Mouse (Mus musculus): Measurements from ENCODE around the gene St8sia4. TPM values are rescaled to one million over a fixed set of nuclear protein-coding genes. Genes with fewer than 3 reads are reported as not detected.

Gene St8sia4
- total RNA-seq (2017) = 149 to 177 TPM (median 157 TPM) in 3 replicates

DNA sequence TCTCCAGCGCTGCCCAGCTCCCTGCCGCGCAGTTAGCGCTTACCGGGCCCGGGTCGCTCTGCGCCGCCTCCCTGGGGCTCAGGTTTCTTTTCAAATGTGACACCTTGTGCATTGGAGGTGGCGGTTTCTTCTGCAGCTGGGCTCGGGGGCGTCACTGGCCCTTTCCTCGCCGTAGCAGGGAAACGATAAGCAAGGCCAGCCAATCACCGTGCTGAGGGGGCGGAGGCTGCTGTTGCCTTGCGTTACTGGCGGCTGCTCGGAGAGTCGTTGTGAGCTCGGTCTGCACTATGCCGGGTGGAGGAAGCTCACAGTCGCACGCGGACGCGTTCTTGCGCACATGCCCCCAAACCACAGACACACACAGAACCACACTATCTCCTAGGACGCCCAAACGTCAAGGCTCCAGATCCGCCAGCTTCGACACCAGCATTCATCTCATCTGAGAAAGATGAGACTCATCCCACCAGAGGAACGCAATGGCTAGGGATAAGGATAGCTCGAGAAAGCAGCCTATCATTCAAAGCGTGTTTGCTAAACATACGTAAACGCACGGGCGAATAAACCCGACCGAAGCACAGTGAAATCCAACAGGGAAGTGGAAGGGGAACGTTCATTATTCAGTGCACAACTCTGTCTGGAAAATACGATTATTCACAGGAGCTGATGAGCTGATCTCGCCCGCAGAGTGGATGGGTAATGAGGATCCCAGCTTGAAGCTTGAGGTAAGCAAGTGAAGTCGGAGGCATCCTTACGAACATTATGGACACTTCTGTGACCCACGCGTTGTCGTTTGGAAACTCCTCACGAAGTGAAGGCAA, at the start of gene St8sia4:
Gene St8sia4, minus strand, starts transcription at position 137 of the 818 bp plus-strand sequence.
- ATAC-seq (replicated peaks; ENCODE audit: insufficient number of reproducible peaks, low FRiP score, low TSS enrichment, poor library complexity, severe bottlenecking) = peak; percentile 96

DNA sequence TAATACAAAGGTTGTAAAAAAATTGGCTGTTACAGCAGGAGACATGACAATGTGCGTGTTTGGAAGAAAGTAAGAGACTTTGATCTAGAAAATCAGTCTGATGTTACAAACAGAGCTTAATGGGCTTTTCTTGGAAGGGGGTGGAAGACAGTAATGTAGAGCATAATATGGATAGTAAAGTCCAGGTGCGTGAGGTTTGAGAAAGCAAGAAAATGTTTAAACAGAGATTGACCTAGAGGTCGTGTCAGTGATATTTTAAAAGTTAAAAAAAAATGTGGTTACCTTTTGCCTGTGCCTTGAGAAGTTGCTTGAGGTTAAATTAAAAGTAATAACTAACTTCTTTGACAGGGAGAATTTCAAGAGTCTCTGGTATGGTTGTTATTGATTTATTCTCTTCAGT, 41.8 kb upstream of the St8sia4 start:
- ATAC-seq (replicated peaks; ENCODE audit: insufficient number of reproducible peaks, low FRiP score, low TSS enrichment, poor library complexity, severe bottlenecking) = no peak

DNA sequence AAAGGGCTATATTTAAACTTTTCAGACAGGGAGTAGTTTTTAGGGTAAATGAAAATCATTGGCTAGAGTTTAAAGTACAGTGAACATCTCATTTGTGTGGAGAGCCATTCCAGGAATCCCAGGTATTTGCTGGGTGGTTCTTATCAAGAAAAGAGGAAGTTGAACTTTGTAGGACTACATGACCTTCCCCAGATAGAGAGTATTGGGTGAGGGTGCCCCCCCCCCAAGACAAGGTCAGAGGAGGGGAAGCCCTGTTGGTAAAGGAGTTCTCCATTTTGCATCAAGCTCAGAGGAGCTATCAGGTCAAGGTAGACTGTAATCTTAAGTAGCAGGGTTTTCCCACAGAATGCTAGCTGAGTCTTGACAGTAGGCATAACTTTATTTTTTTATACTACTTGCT, 32.5 kb upstream of the St8sia4 start:
- ATAC-seq (replicated peaks; ENCODE audit: insufficient number of reproducible peaks, low FRiP score, low TSS enrichment, poor library complexity, severe bottlenecking) = no peak

DNA sequence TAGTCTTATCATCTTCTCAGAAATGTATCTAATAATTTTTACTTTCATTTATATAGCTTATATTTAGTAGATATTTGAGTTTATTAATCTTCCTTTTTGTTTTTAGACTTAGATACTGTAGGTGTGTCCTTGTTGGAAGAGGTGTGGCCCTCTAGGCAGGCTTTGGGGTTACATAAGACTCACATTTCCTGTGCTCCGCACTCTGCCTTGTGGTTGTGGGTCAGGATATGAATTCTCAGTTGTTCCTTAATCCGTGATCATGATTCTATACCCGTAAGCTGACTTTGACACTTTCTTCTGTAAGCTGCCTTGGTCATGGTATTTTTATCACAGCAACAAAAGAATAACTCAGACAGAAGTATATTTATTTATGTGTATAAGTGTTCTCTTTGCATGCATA, 6.7 kb upstream of the St8sia4 start:
- ATAC-seq (replicated peaks; ENCODE audit: insufficient number of reproducible peaks, low FRiP score, low TSS enrichment, poor library complexity, severe bottlenecking) = peak; percentile 83

DNA sequence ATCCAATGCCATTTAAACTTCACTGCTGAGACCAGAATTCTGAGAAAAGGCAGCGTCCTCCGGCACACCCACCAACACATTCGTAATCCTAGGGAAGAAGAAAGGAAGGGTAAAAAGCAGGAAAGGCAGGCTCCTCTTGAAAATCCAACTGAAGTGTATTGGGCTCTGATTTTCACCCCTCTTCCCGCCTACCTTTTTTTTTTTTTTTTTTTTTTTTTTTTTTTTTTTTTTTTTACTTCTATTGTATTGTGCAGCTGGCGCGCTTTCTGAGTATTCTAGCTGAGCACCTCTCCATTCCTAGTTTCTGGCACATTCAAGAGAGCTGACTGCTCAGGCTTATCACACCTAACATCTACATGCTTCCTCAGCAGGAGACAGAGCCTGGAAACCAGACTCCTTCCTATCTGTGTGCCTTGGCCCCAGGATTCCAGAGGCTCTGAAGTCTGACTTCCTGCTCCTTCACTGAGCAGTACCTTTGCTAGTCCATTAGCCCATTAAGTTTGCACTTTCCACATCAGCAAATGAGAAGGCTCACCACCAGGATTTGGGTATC, 958 bp upstream of the St8sia4 start:
- no peak for ATAC-seq (replicated peaks; ENCODE audit: insufficient number of reproducible peaks, low FRiP score, low TSS enrichment, poor library complexity, severe bottlenecking)

DNA sequence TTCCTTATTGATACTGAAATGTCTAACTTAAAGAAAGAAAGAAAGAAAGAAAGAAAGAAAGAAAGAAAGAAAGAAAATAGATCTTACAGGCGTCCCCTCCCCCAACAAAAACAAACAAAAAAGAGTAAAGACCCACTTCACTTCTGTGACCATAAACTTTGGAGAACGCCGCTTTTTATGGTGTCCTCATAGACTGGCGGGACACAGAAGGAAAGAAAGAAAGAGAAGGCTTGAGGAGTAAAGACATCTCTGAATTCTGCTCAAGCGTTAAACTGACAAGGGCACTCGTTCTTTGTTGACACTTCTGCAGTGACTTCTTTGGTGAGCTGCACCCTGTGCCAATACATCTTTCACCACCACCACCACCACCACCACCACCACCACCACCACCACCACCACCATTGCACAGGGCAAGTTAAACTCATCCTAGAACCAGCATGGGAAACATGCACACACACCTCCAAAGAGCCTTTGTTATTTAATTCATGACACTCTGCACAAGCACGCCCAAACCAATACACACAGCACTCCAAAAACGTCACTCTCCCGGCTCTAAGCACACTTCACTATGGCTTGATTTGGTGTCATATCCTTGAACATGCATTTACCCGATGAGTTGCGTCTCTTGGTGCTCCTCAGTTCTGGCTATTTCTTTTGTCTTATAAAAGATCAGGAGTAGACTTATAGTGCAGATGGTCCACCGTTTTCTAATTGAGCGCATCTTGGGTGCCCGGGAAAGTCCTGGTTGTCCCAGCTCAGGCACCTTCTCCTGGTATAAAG, 640 bp downstream of the St8sia4 start:
- 0 out of 2 replicates have a peak, but pooled peaks have one; percentile 3 for ATAC-seq (replicated peaks; ENCODE audit: insufficient number of reproducible peaks, low FRiP score, low TSS enrichment, poor library complexity, severe bottlenecking)

DNA sequence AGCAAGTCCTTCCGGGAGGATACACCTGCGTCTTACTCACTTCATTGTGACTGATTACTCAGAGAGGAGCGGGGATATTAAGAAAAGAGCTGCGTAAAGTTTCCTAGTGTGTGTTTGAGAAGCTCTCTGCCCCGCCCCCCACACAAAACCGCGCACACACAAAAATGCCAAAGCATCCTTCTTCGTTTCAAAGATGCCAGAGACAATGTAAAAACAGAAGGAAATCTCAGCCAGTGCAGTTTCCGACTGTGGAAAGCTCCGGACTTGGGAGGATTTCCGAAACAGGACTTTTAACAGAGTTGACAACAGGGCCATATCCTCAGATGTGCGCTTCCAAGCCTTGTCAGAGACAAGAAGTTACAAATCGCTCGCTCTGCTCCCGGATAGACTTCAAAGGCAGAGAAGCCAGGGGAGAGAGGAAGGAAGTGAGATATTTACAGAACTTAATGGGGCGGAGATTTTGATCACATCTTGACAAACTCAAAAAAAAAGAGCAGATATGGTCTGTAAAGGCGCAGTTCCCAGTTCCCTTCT, 1.4 kb downstream of the St8sia4 start:
- ATAC-seq (replicated peaks; ENCODE audit: insufficient number of reproducible peaks, low FRiP score, low TSS enrichment, poor library complexity, severe bottlenecking) = no peak

DNA sequence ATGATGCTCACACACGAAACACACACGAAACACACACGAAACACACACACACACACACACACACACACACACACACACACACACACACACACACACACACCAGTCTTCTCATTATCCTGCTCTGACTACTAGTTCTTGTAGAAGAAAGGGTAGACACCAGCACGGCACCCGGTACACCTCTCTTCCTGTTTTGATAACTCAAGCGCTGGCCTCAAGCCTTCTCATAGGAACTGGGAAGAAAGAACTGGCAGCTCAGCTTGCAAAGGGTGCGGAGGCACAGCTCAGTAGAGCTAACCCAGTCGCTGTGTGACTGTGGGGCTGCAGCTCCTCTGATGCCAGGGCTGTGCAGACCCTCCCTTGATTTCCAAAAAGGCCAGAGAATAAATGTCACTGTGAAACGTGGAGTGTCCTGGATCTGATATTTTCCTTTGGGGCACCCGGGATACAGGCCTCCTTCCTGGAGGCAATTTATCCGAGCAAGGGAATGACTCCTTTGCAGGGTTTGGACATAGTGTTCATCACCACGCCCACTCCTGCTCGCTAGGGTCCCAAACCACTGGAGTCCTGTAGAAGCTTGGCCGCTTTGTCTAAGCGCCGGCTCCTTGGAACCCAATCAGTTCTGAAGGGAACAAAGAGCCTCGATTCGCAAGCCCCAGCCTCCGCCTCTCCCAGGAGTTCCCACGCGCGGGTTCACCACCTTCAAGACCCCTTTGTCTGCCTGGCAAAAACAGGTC, 2.2 kb downstream of the St8sia4 start:
- ATAC-seq (replicated peaks; ENCODE audit: insufficient number of reproducible peaks, low FRiP score, low TSS enrichment, poor library complexity, severe bottlenecking) = no peak

DNA sequence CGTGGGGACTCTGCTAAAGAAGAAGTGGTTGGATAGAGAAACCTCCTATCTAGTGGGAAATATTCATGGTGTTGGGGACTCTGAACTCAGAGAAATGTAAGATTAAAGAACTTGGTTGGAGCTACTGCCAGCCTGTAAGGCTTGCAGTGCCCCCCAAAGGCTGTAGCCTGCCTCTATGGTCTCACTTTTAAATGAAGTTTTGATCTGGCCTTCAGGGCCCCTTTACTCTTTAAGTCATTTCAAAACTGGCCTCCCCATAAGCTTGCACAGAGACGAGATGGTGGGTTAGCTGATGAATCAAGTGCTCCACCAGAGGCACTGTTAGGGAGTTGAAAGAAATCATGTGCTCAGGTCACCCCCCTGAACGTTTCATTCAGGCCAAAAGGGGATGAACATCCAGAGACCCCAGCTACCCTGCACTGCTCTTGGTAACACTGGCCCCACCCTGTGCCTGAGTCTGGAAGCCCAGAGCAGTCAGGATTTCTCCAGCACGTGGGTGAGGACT, 3.0 kb downstream of the St8sia4 start:
- ATAC-seq (replicated peaks; ENCODE audit: insufficient number of reproducible peaks, low FRiP score, low TSS enrichment, poor library complexity, severe bottlenecking) = no peak

DNA sequence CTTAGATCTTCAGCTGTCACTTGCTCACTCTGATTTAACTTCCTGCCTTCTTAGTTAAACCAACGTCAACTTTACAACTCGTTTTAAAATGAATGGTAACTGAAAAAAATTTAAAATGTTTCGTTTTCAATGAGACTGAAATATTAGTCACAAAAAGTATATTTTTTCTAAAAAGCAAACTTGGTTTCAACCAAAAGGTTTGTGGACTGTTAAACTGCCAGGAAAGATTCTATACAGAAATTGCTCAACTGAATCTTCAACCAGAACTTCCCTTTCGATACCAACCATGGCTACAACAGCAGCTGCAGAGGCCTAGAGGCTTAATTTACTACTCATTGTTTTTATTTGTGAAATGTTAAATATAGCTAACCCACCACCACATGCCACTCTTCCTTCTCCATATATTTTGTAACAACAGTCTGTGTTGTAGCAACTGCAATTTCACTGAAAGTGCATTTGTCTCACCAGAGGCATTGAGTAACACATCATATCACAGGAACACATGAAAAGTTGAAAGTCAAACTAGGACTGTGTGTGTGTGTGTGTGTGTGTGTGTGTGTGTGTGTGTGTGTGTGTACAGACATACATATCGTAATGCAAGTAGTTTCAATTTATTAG, 10.2 kb downstream of the St8sia4 start:
- peak; percentile 95 for ATAC-seq (replicated peaks; ENCODE audit: insufficient number of reproducible peaks, low FRiP score, low TSS enrichment, poor library complexity, severe bottlenecking)

DNA sequence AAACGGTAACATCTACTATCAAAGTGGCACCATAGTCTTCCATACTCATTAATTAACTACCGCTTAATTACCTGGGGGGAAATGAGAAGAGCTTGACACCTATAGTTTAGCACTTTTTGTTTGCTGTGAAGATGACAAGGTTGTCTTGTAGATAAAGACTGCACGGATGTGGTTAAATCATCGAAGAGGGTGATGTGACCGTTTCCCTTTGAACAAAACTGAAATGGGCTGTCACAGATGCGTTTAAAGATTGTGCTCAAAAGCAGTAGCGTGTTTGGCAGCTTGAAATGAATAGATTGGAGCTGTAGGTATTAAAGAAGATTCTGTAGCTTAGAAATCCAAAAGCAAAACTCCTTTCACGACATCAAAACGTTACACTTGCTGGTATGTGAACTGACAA, 11.8 kb downstream of the St8sia4 start:
- ATAC-seq (replicated peaks; ENCODE audit: insufficient number of reproducible peaks, low FRiP score, low TSS enrichment, poor library complexity, severe bottlenecking) = peak; percentile 50; the same call in 1 of the 2 replicates

DNA sequence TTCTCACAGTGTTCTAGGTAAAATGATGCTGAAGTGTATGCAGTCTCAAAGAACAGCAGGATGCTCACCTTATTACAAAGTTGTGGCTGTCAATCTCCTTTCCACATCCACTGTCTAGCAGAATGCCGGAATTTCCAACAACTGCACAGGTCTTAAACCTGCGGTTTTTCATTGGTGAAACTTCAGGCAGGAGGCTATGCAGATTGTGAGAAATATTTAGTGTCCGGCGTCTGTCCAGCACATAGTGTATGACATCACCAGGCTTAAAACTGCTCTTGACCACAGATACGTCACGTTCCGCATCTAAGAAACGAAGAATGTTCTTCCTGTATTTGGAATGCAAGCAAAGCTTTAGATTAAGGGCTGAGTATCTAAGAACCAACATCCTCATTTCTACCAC, 13.9 kb downstream of the St8sia4 start:
- ATAC-seq (replicated peaks; ENCODE audit: insufficient number of reproducible peaks, low FRiP score, low TSS enrichment, poor library complexity, severe bottlenecking) = peak; percentile 34; the same call in 1 of the 2 replicates

DNA sequence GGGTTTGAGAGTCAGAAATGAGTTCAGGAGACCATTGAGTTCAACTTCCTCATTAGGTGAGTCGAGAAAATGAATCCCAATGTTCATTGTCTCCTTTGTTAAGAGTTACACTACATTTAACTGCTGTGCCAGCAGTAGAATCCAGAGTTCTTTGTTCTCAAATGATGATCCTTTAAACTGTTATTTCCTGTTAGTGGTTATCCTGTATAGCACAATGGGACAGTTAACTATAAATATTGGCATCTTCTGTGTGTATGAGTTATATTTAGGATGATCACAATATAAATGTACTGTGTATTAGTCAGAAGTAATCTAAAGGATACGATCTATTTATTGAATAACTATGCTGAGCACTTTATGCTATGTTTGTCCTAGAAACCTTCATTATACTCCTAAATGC, 23.1 kb downstream of the St8sia4 start:
- ATAC-seq (replicated peaks; ENCODE audit: insufficient number of reproducible peaks, low FRiP score, low TSS enrichment, poor library complexity, severe bottlenecking) = no peak

DNA sequence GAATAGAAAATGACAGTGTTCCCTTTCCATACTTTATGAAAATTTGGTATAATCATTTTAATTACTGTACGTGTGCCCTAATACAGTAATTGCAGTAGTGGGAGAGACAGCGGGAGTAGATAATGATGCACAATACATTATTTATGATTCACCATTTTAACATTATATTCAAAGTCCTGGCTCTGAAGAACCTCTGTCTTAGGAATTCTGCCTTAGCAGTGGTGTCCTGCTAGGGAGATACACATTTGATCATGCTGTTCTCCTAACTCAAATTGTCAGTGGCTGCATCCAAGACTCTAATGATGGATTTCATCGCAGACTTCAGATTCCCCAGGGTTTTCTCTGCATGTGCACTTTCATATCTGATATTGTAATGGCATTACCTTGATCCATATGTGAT, 28.4 kb downstream of the St8sia4 start:
- ATAC-seq (replicated peaks; ENCODE audit: insufficient number of reproducible peaks, low FRiP score, low TSS enrichment, poor library complexity, severe bottlenecking) = no peak

DNA sequence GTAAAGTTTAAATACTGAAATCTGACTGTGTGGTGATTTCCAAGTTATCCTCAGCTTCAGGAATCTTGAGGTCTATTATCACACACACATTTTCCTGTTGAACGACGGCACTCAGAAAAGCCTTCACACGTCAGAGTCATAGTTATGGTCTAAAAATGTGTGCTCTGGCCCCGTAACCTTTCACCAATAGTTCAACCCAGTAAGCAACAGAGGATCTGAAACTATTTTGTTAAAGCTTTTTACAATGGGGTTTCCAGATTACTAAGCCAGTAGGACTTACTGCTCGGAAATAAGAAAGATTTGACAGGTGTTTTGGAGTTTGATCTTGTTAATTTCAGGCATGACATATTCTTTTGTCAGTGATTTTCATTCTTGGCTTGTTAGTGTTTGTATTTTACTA, 43.0 kb downstream of the St8sia4 start:
- ATAC-seq (replicated peaks; ENCODE audit: insufficient number of reproducible peaks, low FRiP score, low TSS enrichment, poor library complexity, severe bottlenecking) = peak; percentile 56

DNA sequence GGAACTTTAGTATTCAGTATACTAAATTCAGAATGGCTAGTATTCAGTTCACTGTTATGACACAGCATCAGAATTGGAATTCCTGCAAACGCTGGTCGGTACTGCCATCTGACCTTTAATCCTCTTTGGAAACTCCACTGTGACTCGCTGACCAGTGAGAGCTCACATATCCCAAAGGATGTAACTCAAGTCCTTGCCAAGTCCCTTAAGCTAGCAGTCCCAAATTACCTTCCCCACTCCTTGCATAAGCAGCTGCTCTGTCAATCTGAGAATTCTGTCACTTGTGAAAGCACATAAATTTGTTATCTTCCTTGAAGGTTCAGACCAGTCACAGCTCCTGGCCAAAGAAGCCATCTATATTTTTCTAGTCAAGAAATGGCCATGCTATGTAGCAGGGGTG, 48.7 kb downstream of the St8sia4 start:
- no peak for ATAC-seq (replicated peaks; ENCODE audit: insufficient number of reproducible peaks, low FRiP score, low TSS enrichment, poor library complexity, severe bottlenecking)

DNA sequence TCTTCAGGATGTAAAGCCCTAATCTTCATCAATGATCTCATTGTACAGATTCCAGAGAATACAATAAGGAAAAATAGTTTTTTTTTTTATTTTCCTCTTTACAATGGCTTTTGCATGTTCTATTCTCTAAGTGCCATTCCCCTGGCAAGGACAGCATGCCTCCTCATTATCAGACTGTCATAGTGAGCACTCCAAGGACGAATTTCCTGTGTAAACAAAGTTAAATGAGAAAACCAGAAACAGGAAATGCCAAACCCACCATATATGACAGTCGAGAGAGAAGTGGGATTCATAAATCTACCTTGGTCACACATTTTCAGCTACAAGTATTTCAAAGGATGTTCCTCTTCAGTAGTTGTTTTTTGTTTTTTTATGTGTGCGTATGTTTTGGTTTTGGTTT, 49.2 kb downstream of the St8sia4 start:
- no peak for ATAC-seq (replicated peaks; ENCODE audit: insufficient number of reproducible peaks, low FRiP score, low TSS enrichment, poor library complexity, severe bottlenecking)

DNA sequence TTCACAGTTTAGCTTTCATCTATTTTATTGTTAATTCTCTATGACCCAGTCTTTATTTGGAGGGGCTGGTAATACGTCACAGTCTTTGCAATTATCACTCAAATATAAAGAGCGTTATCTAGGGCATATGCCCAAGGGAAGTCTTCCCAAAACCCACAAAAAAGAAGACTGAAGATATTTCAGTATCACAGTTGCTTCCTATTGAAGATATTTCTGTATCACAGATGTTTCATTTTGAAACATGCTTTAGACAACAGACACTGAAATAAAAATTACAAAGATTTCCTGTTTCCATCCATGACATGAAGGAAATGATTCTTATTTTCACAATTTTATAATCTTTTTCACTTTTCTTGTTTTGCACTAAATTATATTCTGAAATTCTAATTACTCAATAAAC, 57.4 kb downstream of the St8sia4 start:
- no peak for ATAC-seq (replicated peaks; ENCODE audit: insufficient number of reproducible peaks, low FRiP score, low TSS enrichment, poor library complexity, severe bottlenecking)

All from monocyte, adult 5-6 weeks (primary cell).